Mouse (Mus musculus) Muller cell, postnatal 12 days (primary cell): ENCODE results near the gene Kcnj11.

Source experiments
- DNase-seq: peaks from one replicate; pipeline ENCODE4 v3.0.0-alpha.2; 2015; ENCODE audit errors: inconsistent ontology term

The Kcnj11 gene

DNA sequence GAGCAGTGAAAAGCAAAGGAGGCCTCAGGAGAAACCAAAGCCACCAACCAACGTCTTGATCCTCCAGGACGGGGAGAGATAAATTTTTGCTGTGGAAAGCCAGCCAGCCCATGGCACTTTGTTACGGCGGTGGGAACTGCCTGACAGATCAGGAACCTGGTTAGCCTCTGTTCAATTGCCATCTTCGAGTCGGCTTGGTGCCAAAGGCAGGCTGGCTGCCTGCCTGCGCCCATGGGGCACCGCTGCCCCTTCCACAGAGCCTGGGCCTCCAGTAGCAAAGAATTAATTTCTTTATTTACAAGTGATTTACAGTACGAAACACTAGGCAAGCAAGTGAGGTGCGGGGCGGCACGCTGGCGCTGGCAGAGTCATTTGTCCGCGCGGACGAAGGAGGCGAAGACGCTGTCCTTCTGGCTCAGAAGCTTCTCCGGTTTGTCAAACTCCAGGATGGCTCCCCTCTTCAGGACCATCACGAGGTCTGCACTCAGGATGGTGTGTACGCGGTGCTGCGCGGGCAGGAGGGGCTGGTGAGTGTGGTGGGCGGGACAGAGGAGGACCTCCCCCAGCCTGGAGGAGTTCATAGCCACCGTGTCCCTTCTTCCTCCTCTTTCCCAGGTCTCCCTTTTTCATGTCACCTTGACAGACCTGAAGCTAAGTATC lies 3.8 kb upstream of the Kcnj11 start:
- no peak for DNase-seq

GRCm38 (mm10) chr7:46103771-46104170 lies 3.2 kb upstream of the Kcnj11 start:
- no peak for DNase-seq

DNA sequence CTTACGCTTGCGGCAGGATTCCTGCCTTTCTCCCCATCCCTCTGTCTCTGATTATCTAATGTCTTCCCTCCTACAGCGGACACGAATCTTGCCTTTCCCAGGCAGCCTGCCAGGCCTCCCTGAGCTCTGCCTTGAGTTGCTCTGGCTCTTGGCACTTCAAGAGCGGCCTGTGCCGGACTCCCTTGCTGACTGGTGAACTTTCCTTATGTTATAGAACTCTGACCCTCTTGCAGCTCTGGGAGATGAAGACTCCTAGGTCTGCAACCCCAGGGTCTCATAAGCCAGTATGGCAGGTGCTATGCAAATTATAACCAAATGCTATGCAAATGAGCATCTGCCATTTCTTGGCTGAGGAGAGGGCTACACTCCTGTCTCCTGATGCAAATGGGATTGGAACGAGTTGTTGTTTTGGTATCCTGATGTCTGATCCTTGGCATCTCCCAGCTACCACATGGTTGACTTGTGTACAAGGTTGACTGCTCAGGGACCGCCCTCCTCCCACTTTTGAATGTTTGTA lies 2.6 kb upstream of the Kcnj11 start:
- no peak for DNase-seq

GRCm38 (mm10) chr7:46099682-46100081 lies 882 bp downstream of the Kcnj11 start:
- no peak for DNase-seq

GRCm38 (mm10) chr7:46098919-46099286 lies 1.7 kb downstream of the Kcnj11 start:
- no peak for DNase-seq

DNA sequence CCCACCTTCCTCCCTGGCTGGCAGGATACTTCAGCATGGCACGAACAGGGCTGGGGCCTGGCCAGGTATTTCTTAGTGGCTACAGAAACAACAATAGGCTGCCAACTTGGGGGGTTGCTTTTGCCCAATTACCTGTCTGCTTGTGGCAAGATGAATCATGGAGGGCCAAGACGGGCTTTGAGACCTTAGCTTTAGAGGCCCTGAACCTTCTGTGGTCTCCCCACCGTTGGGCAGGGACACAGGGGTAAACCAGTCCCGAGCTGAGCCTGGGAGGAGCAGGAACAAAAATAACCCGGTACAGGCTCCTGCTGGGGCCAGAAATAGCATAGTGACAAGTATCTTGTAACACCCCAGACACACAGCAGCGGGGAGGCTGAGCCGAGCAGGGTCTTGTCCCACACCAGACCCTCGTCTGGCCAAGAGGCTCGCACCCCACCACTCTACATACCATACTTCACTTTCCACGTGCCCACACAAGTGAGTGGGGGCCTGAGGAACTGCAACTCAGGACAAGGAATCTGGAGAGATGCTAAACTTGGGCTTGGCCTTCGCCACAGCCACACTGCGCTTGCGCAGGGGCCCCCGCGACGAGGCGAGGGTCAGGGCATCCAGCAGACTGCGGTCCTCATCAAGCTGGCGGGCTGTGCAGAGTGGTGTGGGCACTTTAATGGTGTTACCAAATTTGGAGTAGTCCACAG lies 2.2 kb downstream of the Kcnj11 start:
- DNase-seq, result no peak

DNA sequence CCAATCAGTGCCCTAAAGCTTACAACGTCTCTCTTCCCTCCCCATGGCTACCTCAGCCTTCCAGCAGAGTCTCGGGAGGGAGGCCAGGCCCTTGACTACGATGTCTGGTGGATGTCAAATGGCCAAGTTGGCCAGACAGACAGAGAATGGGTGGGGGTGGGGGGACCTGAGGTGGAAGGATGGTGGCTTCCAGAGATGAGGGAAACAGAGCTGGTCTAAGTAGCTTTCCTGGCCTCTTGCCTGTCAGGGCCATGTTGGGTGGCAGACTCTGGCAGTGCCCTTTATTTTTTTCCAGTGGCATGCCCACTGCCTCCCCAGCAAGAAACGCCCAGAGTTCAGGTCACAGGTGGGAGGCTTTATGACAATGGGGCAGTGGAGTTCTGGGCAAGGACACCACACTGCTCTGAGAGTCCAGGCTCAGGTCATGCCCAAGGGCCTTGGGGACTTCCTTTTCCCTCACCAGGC lies 3.2 kb downstream of the Kcnj11 start:
- no peak for DNase-seq

GRCm38 (mm10) chr7:46096136-46096535 lies 4.4 kb downstream of the Kcnj11 start:
- peak; percentile 52 for DNase-seq

DNA sequence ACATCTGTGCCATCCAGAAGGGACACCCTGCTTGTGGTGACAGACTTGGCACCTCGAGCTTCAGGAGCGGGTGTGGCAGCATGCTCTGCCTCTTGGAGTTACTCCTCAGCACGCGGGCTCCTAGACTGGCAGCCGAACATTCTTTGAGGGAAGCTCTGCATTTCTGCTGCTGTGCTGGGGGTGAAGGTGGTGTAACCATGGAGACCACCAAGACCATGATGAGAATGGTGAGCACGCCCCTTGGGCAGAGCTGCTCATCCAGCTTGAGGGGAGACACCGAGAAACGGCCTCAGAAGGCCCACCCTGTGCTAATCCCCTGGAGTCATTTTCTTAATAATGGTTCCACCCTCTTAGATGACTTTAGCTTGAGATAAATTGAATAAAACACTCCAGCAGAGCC lies 7.8 kb downstream of the Kcnj11 start:
- no peak for DNase-seq

DNA sequence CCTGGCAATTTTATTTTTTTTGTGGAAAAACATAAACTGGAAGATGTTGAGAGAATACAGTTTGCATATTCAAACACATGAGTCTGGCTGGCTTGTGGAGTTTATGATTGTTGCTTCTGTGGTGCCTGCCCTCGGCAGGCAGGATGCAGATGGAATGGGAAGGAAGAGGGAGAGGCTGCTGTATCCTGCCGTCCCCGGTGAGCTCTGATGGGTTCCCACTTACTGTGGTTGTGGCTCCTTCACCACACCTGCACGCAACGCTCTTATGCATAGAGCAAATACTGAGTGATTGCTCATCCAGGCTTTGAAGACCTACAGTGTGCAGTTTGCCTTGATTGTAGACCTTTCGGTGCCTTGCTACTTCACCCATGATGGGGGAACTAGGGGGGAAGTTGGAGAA lies 12.3 kb downstream of the Kcnj11 start:
- DNase-seq, result no peak

DNA sequence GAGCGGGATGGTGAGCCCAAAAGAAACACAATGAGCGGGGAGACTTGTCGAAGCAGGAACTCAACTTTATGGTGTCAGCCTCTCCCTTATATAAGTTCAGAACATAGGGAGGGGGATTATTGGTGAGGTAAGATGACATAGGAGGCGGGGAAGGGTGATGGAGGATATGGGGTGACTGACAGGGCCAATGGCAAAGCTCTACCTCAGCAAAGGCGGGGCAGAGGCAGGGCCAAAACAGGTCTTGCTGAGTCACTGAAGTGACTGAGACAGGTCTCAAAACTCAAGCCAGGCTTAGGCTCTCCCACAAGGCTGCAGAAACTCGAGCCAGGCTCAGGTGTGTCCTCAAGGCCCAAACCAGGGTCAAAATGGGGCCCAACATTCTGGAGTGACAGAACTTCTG lies 14.2 kb downstream of the Kcnj11 start:
- no peak for DNase-seq

- no peak for DNase-seq
Observed at GRCm38 (mm10) chr7:46084839-46085513, 15.6 kb downstream of the Kcnj11 start.

- no peak for DNase-seq
Observed at GRCm38 (mm10) chr7:46084024-46084423, 16.5 kb downstream of the Kcnj11 start.

- DNase-seq, result no peak
Observed at GRCm38 (mm10) chr7:46077675-46078074, 22.9 kb downstream of the Kcnj11 start.

- no peak for DNase-seq
Observed at GRCm38 (mm10) chr7:46076844-46077243, 23.7 kb downstream of the Kcnj11 start.

- DNase-seq, result no peak
Observed at GRCm38 (mm10) chr7:46068831-46069230, 31.7 kb downstream of the Kcnj11 start.

- DNase-seq, result no peak
Observed at GRCm38 (mm10) chr7:46063296-46063695, 37.3 kb downstream of the Kcnj11 start.

DNA sequence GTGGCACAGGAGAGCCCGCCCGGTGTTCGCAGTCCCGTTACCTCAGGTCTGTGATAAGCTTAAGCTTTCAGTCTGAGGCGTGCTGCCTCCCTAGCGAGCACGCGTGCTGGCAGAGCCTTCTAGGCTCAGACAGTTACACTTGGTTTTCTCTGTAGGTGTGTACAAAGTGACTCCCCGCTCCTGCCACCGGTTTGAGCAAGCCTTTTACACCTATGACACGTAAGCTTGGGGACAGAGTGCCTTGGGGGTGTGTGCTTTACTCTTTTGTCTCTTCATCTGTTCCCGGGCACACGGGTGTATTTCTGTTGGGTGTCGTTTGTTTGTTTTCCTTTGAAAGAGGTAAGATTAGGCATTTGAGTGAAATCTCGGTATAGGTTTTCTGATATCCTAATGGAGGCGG lies 39.0 kb downstream of the Kcnj11 start:
- DNase-seq, result no peak

DNA sequence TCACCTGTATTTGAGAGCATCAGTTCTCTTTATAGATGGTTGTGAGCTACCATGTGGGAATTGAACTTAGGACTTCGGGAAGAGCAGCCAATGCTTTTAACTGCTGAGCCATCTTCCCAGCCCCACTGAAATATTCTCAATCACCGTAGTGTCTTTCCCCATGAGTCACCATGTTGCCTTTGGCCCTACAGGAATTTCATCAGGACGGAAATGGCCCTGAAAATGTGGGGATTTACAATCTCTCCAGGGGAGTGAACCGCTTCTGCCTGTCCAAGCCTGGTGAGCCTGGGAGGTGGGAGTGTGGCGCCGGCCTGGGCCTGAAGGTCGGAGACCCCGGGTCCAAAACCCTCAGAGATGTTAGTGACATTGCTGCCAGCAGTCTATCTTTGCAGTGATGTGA lies 39.9 kb downstream of the Kcnj11 start:
- DNase-seq, result no peak

GRCm38 (mm10) chr7:46058882-46059281 lies 41.7 kb downstream of the Kcnj11 start:
- DNase-seq, result no peak

GRCm38 (mm10) chr7:46053566-46053965 lies 47.0 kb downstream of the Kcnj11 start:
- DNase-seq, result no peak

- DNase-seq, result no peak
Observed at GRCm38 (mm10) chr7:46052161-46052821, 48.3 kb downstream of the Kcnj11 start.
